Mouse (Mus musculus) MEL (cell line): ENCODE measurements around the gene Shisa9. TPM values are rescaled to one million over a fixed set of nuclear protein-coding genes. Genes with fewer than 3 reads are reported as not detected.

Source experiments
- DNase-seq: peaks from one replicate; pipeline ENCODE4 v3.0.0; 2011; ENCODE audit warnings: low read depth, low spot score
- H3K27ac ChIP-seq: 2 replicates; pipeline ENCODE4 v1.5.1; 2012; ENCODE audit warnings: low read depth, mild to moderate bottlenecking, control low read depth, low read length, moderate library complexity; ENCODE audit not compliant: control insufficient read depth
- H3K27me3 ChIP-seq, 2 experiments: fragments of 150-350 bp in 1 of 2; sonication (generic) in 1 of 2; 2 replicates each; pipeline ENCODE4 v1.6.1; 2012; ENCODE audit warnings: low read length in 2 of 2, mild to moderate bottlenecking in 2 of 2, improper control_type of control experiment in 1 of 2, moderate library complexity in 1 of 2; ENCODE audit not compliant: insufficient read depth in 2 of 2, control insufficient read depth in 1 of 2
- H3K36me3 ChIP-seq, 2 experiments: 2 replicates each; pipeline ENCODE4 v1.6.1; 2012 to 2014; ENCODE audit warnings: low read length in 2 of 2, improper control_type of control experiment in 1 of 2, inconsistent platforms in 1 of 2, mild to moderate bottlenecking in 1 of 2; ENCODE audit not compliant: insufficient read depth in 2 of 2, control insufficient read depth in 1 of 2
- H3K4me1 ChIP-seq, 2 experiments: fragments of 150-350 bp in 1 of 2; sonication (generic) in 1 of 2; 2 replicates each; pipeline ENCODE4 v1.6.1; 2012; ENCODE audit warnings: low read length in 2 of 2, improper control_type of control experiment in 1 of 2, mild to moderate bottlenecking in 1 of 2; ENCODE audit not compliant: insufficient read depth in 2 of 2, control insufficient read depth in 1 of 2
- H3K4me3 ChIP-seq, 2 experiments: fragments of 150-350 bp in 1 of 2; sonication (generic) in 1 of 2; 2 replicates each; pipeline ENCODE4 v1.5.1; 2012; ENCODE audit warnings: low read depth in 2 of 2, low read length in 2 of 2, mild to moderate bottlenecking in 2 of 2, moderate library complexity in 2 of 2, control low read depth in 1 of 2, improper control_type of control experiment in 1 of 2; ENCODE audit not compliant: control insufficient read depth in 1 of 2, insufficient read depth in 1 of 2
- H3K79me2 ChIP-seq: 2 replicates; pipeline ENCODE4 v1.6.1; 2012; ENCODE audit warnings: mild to moderate bottlenecking, low read length, moderate library complexity; ENCODE audit not compliant: control insufficient read depth, poor library complexity, insufficient read depth
- H3K9ac ChIP-seq: 2 replicates; pipeline ENCODE4 v1.6.1; 2012; ENCODE audit warnings: low read depth, mild to moderate bottlenecking, control low read depth, low read length, moderate library complexity; ENCODE audit not compliant: control insufficient read depth, poor library complexity, severe bottlenecking
- H3K9me3 ChIP-seq: fragments of 150-350 bp; sonication (generic); replicated peaks from 2 replicates; pipeline ENCODE4 v1.6.1; 2012; ENCODE audit warnings: mild to moderate bottlenecking, low read length, improper control_type of control experiment, moderate library complexity; ENCODE audit not compliant: insufficient read depth
- BHLHE40 ChIP-seq: IDR thresholded peaks from 2 replicates; pipeline ENCODE4 v1.6.1; 2012; ENCODE audit warnings: low read depth, mild to moderate bottlenecking, inconsistent platforms, low read length, improper control_type of control experiment, borderline replicate concordance
- CHD1 ChIP-seq: IDR thresholded peaks from 2 replicates; pipeline ENCODE4 v1.6.1; 2012; ENCODE audit warnings: low read depth, mild to moderate bottlenecking, inconsistent platforms, low read length, improper control_type of control experiment
- CTCF ChIP-seq, 3 experiments: IDR thresholded peaks in 2 of 3; conservative IDR thresholded peaks in 1 of 3; 2 replicates each; pipeline ENCODE4 v1.5.1; 2011 to 2012; ENCODE audit warnings: low read length in 3 of 3, low read depth in 2 of 3, mild to moderate bottlenecking in 2 of 3, improper control_type of control experiment in 1 of 3, inconsistent platforms in 1 of 3, mixed read lengths in 1 of 3, moderate library complexity in 1 of 3; ENCODE audit not compliant: control insufficient read depth in 1 of 3, insufficient read depth in 1 of 3, poor library complexity in 1 of 3, severe bottlenecking in 1 of 3
- E2F4 ChIP-seq: IDR thresholded peaks from 2 replicates; pipeline ENCODE4 v1.6.1; 2011; ENCODE audit warnings: low read depth, low read length, improper control_type of control experiment, borderline replicate concordance
- ELF1 ChIP-seq: IDR thresholded peaks from 2 replicates; pipeline ENCODE4 v1.6.1; 2014; ENCODE audit warnings: low read depth, mild to moderate bottlenecking, inconsistent platforms, low read length, improper control_type of control experiment, moderate library complexity
- ETS1 ChIP-seq: IDR thresholded peaks from 2 replicates; pipeline ENCODE4 v1.6.1; 2012; ENCODE audit warnings: low read depth, mild to moderate bottlenecking, inconsistent platforms, low read length, improper control_type of control experiment, moderate library complexity
- HCFC1 ChIP-seq: IDR thresholded peaks from 2 replicates; pipeline ENCODE4 v1.6.1; 2012; ENCODE audit warnings: low read depth, mild to moderate bottlenecking, inconsistent platforms, low read length, improper control_type of control experiment, moderate library complexity
- MAX ChIP-seq: IDR thresholded peaks from 2 replicates; pipeline ENCODE4 v1.6.1; 2011; ENCODE audit warnings: low read length, improper control_type of control experiment
- MAZ ChIP-seq: IDR thresholded peaks from 2 replicates; pipeline ENCODE4 v1.6.1; 2012; ENCODE audit warnings: low read depth, mild to moderate bottlenecking, inconsistent platforms, low read length, improper control_type of control experiment
- MEF2A ChIP-seq: IDR thresholded peaks from 2 replicates; pipeline ENCODE4 v1.6.1; 2014; ENCODE audit warnings: low read depth, mild to moderate bottlenecking, inconsistent platforms, low read length, improper control_type of control experiment; ENCODE audit not compliant: poor library complexity, insufficient replicate concordance, severe bottlenecking; ENCODE audit errors: extremely low read depth
- MXI1 ChIP-seq: IDR thresholded peaks from 2 replicates; pipeline ENCODE4 v1.6.1; 2011; ENCODE audit warnings: mild to moderate bottlenecking, low read depth, low read length, improper control_type of control experiment
- MYC ChIP-seq: IDR thresholded peaks from 2 replicates; pipeline ENCODE4 v1.6.1; 2011; ENCODE audit warnings: low read depth, mild to moderate bottlenecking, low read length, improper control_type of control experiment, moderate library complexity
- POLR2A ChIP-seq, 2 experiments: IDR thresholded peaks; 2 replicates each; pipeline ENCODE4 v1.6.1; 2011 to 2012; ENCODE audit warnings: low read length in 2 of 2, mild to moderate bottlenecking in 2 of 2, control low read depth in 1 of 2, improper control_type of control experiment in 1 of 2, low read depth in 1 of 2, moderate library complexity in 1 of 2; ENCODE audit not compliant: control insufficient read depth in 1 of 2, insufficient read depth in 1 of 2, poor library complexity in 1 of 2
- POLR2AphosphoS2 ChIP-seq: IDR thresholded peaks from 2 replicates; pipeline ENCODE4 v1.6.1; 2011; ENCODE audit warnings: low read length, improper control_type of control experiment
- SIN3A ChIP-seq: IDR thresholded peaks from 2 replicates; pipeline ENCODE4 v1.6.1; 2012; ENCODE audit warnings: low read length, improper control_type of control experiment, inconsistent platforms
- TBP ChIP-seq: IDR thresholded peaks from 2 replicates; pipeline ENCODE4 v1.8.0; 2011; ENCODE audit warnings: low read depth, low read length, improper control_type of control experiment
- USF1 ChIP-seq: IDR thresholded peaks from 2 replicates; pipeline ENCODE4 v1.6.1; 2014; ENCODE audit warnings: low read depth, mild to moderate bottlenecking, inconsistent platforms, low read length, improper control_type of control experiment, moderate library complexity
- USF2 ChIP-seq, 2 experiments: IDR thresholded peaks; 2 replicates each; pipeline ENCODE4 v1.6.1; 2011 to 2012; ENCODE audit warnings: improper control_type of control experiment in 2 of 2, low read length in 2 of 2, borderline replicate concordance in 1 of 2, inconsistent platforms in 1 of 2, low read depth in 1 of 2, mild to moderate bottlenecking in 1 of 2; ENCODE audit not compliant: insufficient read depth in 1 of 2
- ZKSCAN1 ChIP-seq: IDR thresholded peaks from 2 replicates; pipeline ENCODE4 v1.6.1; 2012; ENCODE audit warnings: low read depth, mild to moderate bottlenecking, inconsistent platforms, low read length, improper control_type of control experiment, moderate library complexity
- ZMIZ1 ChIP-seq: IDR thresholded peaks from 2 replicates; pipeline ENCODE4 v1.6.1; 2012; ENCODE audit warnings: low read depth, mild to moderate bottlenecking, inconsistent platforms, low read length, improper control_type of control experiment, moderate library complexity
- ZNF384 ChIP-seq: IDR thresholded peaks from 2 replicates; pipeline ENCODE4 v1.6.1; 2012; ENCODE audit warnings: low read depth, mild to moderate bottlenecking, inconsistent platforms, low read length, improper control_type of control experiment
- polyA plus RNA-seq, 2 experiments: library from polyadenylated mRNA; stranded (reverse) in 1 of 2; unstranded in 1 of 2; fragments of >175 nt in 1 of 2; fragments of >200 nt in 1 of 2; gene quantifications; 2 replicates each; pipeline versions ENCODE4 v1.2.1 to v1.2.4; 2012; ENCODE audit warnings: low replicate concordance in 2 of 2, low read depth in 1 of 2; ENCODE audit not compliant: insufficient read length in 2 of 2, insufficient read depth in 1 of 2, missing spikeins in 1 of 2
- total RNA-seq: library from RNA; depleted of rRNA; stranded (reverse); fragments of 300-350 nt; gene quantifications from 2 replicates; pipeline ENCODE4 v1.2.3, GENCODE M21; 2012

Gene Shisa9
- total and polyA plus RNA-seq, 3 experiments = not detected

- H3K79me2 ChIP-seq = no peaks in the 10 kb centered on the region
- no peaks in the 10 kb centered on the region for H3K27me3 ChIP-seq
- TF ChIP-seq BHLHE40 = no peak
- no peak for TF ChIP-seq MAX
- TF ChIP-seq USF1 = no peak
These were observed 127.0 kb downstream of the Shisa9 start for GRCm38 (mm10) chr16:12110851-12111437.

GRCm38 (mm10) chr16:12114396-12114795 is 130.5 kb downstream of the Shisa9 start:
- Histone ChIP-seq H3K4me3 (no peak overlapping the region), H3K9me3 (no peaks in the 10 kb centered on the region), H3K9ac (no peak overlapping the region), H3K27ac (no peak overlapping the region), H3K4me1 (no peaks in the 10 kb centered on the region), H3K36me3 (no peaks in the 10 kb centered on the region), H3K79me2 (no peaks in the 10 kb centered on the region), H3K27me3 (no peaks in the 10 kb centered on the region)
- DNase-seq = no peak
- TF ChIP-seq ELF1 (no peak), CTCF (IDR thresholded peaks at IDR 0.05 in 2 of 3, conservative IDR thresholded peaks at IDR 0.05 in 1 of 3; ENCODE audit: control insufficient read depth in 1 of 3, insufficient read depth in 1 of 3, low read depth in 2 of 3, low read length in 3 of 3, poor library complexity in 1 of 3, severe bottlenecking in 1 of 3) (no peak), POLR2AphosphoS2 (no peak), USF2 (IDR thresholded peaks at IDR 0.05; ENCODE audit: borderline replicate concordance in 1 of 2, insufficient read depth in 1 of 2, low read depth in 1 of 2, low read length in 2 of 2) (no peak), HCFC1 (no peak), ZNF384 (no peak), MAZ (no peak), USF1 (no peak), E2F4 (no peak), MEF2A (no peak), TBP (no peak), SIN3A (no peak), POLR2A (IDR thresholded peaks at IDR 0.05; ENCODE audit: control insufficient read depth in 1 of 2, insufficient read depth in 1 of 2, low read depth in 1 of 2, low read length in 2 of 2, poor library complexity in 1 of 2) (no peak), MAX (no peak), ZKSCAN1 (no peak), ETS1 (no peak), CHD1 (no peak), ZMIZ1 (no peak), MYC (no peak), MXI1 (no peak)

More at GRCm38 (mm10) chr16:12110851-12111437, 127.0 kb downstream of the Shisa9 start:
- Histone ChIP-seq H3K9me3 (no peaks in the 10 kb centered on the region), H3K4me3 (no peak overlapping the region), H3K9ac (no peak overlapping the region), H3K36me3 (no peaks in the 10 kb centered on the region), H3K27ac (no peak overlapping the region), H3K4me1 (no peaks in the 10 kb centered on the region)
- no peak for DNase-seq
